Mouse (Mus musculus): Measurements from ENCODE around the gene Sphk1. TPM values are rescaled to one million over a fixed set of nuclear protein-coding genes. Genes with fewer than 3 reads are reported as not detected.

Sphk1 gene
- polyA plus RNA-seq, 1 experiment from 2014 or later: 6.4 TPM

DNA sequence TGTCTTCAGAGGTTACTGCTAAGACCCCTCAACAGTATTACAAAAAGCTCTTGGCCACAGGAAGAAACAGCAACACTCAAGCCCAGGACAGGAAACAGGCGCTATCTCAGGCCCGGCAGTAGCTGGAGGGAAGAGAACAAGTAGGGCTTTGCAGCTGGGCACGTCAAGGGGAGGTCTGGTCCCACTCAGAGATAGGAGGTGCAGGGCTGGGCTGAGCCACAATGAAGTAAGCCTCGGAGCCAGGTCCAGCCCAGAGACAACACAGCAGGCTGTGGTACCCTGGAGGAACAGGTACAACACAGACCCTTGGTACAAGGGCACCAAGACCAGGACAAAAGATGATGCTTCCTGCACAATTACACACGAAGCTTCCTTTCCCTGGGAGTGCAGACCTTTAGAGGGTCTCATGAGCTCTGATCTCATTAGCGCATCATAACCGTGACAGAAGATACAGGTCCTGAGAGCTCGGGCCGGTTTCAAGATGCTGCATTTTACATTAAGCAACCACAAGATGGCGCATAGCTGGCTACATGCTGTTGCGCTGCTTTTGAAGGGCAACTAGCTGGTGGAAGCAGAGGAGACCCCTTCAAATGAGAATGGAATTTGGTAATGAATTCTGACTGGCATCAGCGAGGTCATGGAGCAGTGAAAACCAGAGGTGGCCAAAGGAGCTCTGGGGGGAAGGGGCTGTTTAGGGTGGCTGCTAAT lies 23.6 kb downstream of the Sphk1 start:
- no peak overlapping the region for H3K4me3 ChIP-seq
- H3K4me1 ChIP-seq: peaks cover 39% of the 10 kb centered on the region
- H3K27me3 ChIP-seq (ENCODE audit: low read depth, poor library complexity, severe bottlenecking): no peaks in the 10 kb centered on the region
- peak; percentile 52 for DNase-seq (ENCODE audit: low spot score)
- peaks cover 14% of the 10 kb centered on the region for H3K36me3 ChIP-seq
- H3K9me3 ChIP-seq (replicated peaks): no peaks in the 10 kb centered on the region
- no peak overlapping the region for H3K27ac ChIP-seq (replicated peaks)
- 55% methylated on average over 12 of the region's 12 CpGs for WGBS

DNA sequence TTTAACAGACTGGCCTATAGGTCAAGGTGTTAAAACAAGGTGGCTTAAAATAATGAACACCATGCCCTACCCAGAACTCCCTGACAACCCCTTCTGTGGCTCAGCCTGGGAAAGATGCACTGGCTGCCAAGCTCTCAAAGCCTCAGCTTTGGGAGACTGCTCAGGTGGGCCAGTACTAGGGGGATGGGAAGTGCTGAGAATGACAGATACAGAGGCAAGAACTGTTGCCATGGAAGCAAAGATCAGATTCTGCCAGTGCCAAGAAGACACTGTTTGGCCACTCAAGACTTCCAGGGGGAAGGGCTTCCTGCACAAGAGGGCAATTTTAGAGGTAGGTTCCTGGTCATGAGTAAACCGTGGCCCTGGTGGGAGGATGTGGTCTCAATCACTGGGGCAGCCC lies 24.8 kb downstream of the Sphk1 start:
- Histone ChIP-seq H3K9me3 (replicated peaks) (no peaks in the 10 kb centered on the region), H3K4me1 (peaks cover 43% of the 10 kb centered on the region), H3K27me3 (ENCODE audit: low read depth, poor library complexity, severe bottlenecking) (no peaks in the 10 kb centered on the region), H3K4me3 (no peak overlapping the region), H3K27ac (replicated peaks) (no peak overlapping the region), H3K36me3 (peaks cover 14% of the 10 kb centered on the region)
- 94% methylated on average over 1 of the region's 1 CpGs for WGBS
- no peak for DNase-seq (ENCODE audit: low spot score)

DNA sequence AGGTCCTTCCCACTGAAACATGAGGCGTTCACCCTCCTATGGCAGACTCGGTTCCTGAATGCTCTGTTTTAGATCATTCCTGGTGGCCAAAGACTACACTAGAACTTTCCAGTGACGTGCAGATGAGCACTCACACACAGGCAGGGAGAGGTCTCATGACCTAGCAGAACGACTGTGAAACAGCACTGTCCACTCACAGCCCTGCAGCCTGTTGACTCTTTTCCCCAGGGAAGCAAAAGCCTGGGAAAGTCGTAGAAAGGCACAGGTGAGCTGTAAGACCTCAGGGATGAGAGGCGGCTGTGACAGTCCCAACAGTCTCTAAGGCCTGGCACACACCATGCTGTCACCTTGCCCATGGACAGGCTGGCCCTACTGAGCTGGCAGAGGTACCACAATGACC lies 25.6 kb downstream of the Sphk1 start:
- DNase-seq (ENCODE audit: low spot score): no peak
- Histone ChIP-seq H3K4me1 (peaks cover 37% of the 10 kb centered on the region), H3K9me3 (replicated peaks) (no peaks in the 10 kb centered on the region), H3K36me3 (peaks cover 14% of the 10 kb centered on the region), H3K27ac (replicated peaks) (no peak overlapping the region), H3K27me3 (ENCODE audit: low read depth, poor library complexity, severe bottlenecking) (no peaks in the 10 kb centered on the region), H3K4me3 (no peak overlapping the region)
- WGBS: 75% methylated on average over 6 of the region's 6 CpGs

DNA sequence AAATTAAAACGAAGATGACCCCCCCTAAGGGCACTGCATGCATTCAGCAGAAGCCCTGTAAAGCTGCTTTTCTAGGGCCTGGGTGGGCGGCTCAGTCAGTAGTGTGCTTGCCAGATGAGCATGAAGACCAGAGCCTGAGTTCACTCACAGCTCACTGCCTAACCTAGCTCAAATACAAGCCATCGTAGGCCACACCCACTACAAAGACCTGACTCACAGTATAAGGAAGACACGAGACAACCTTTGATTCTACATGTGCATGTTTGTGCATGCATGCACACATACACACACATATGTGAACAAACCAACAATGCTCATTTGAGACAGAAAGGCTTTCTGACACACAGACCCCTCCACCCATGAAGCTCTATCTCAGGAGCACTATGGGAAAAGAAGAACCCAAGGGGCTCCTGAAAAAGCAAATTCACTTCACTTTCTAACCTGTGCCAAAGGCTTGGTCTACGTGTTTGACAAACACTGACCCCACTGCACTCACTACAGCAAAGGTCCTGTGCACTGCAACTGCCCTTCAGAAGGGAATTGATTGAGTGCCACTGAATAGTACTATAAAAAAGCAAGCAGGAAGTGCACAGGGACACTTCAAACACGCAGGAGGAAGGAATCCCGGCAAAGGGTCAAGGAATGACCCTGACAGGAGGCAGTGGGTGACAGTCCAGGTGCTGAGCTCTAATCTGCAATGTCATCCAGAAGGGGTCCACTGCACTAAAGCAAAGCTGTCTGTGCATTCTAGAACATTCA lies 34.7 kb downstream of the Sphk1 start:
- no peak for DNase-seq (ENCODE audit: low spot score)
- peaks cover 8% of the 10 kb centered on the region; the same call in 1 of the 2 replicates for H3K4me1 ChIP-seq
- no peaks in the 10 kb centered on the region for H3K27me3 ChIP-seq (ENCODE audit: low read depth, poor library complexity, severe bottlenecking)
- WGBS: 79% methylated on average over 7 of the region's 7 CpGs
- peaks cover 12% of the 10 kb centered on the region for H3K36me3 ChIP-seq
- H3K9me3 ChIP-seq (replicated peaks): no peaks in the 10 kb centered on the region
- H3K4me3 ChIP-seq: no peak overlapping the region
- H3K27ac ChIP-seq (replicated peaks): no peak overlapping the region

DNA sequence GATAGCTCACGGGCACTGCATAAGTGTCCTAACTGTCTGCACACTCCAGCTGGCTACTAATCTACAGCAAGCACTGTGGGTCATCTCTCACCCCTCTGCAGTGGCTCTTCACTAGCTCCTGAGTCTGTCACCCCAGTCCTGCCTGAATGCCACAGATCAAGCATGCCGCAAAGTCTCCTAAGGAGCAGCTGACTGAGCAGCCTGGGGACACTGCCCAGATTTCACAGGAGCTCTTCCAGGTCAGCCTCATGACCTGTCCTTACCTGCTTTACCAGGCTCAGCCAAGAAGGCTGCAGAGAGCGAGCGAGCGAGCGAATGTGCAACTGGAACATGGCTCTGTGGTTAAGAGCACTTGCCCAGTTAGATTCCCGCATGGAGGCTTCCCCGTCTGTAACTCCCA lies 36.8 kb downstream of the Sphk1 start:
- no peak overlapping the region for H3K27ac ChIP-seq (replicated peaks)
- no peaks in the 10 kb centered on the region for H3K27me3 ChIP-seq (ENCODE audit: low read depth, poor library complexity, severe bottlenecking)
- peaks cover 21% of the 10 kb centered on the region for H3K4me1 ChIP-seq
- no peak overlapping the region for H3K4me3 ChIP-seq
- DNase-seq (ENCODE audit: low spot score): no peak
- no peaks in the 10 kb centered on the region for H3K9me3 ChIP-seq (replicated peaks)
- 85% methylated on average over 8 of the region's 8 CpGs for WGBS
- H3K36me3 ChIP-seq: peaks cover 20% of the 10 kb centered on the region

DNA sequence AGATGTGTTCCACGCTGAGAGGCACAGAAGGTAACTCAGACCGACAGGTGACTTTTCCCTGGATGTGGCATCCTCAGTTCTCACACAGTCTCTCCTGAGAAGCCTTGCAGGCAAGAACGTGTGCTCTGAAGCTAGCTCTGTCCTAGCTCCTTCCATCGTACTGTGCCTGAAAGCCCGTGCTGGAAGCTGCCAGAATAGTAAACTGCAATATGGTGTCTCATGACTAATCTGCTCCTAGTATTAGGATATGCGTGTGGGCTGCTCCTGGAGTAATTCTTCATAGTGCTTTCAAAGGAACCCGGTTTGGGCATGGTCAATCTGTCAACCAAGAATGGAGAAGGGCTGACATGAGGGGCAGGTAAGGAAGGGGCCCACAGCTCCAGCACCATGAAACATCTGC lies 40.1 kb downstream of the Sphk1 start:
- H3K27me3 ChIP-seq (ENCODE audit: low read depth, poor library complexity, severe bottlenecking): no peaks in the 10 kb centered on the region
- peaks cover 50% of the 10 kb centered on the region for H3K4me1 ChIP-seq
- no peak overlapping the region for H3K4me3 ChIP-seq
- DNase-seq (ENCODE audit: low spot score): no peak
- H3K27ac ChIP-seq (replicated peaks): no peak overlapping the region
- H3K36me3 ChIP-seq: peaks cover 10% of the 10 kb centered on the region; the same call in 1 of the 2 replicates
- 92% methylated on average over 7 of the region's 7 CpGs for WGBS
- no peaks in the 10 kb centered on the region for H3K9me3 ChIP-seq (replicated peaks)

DNA sequence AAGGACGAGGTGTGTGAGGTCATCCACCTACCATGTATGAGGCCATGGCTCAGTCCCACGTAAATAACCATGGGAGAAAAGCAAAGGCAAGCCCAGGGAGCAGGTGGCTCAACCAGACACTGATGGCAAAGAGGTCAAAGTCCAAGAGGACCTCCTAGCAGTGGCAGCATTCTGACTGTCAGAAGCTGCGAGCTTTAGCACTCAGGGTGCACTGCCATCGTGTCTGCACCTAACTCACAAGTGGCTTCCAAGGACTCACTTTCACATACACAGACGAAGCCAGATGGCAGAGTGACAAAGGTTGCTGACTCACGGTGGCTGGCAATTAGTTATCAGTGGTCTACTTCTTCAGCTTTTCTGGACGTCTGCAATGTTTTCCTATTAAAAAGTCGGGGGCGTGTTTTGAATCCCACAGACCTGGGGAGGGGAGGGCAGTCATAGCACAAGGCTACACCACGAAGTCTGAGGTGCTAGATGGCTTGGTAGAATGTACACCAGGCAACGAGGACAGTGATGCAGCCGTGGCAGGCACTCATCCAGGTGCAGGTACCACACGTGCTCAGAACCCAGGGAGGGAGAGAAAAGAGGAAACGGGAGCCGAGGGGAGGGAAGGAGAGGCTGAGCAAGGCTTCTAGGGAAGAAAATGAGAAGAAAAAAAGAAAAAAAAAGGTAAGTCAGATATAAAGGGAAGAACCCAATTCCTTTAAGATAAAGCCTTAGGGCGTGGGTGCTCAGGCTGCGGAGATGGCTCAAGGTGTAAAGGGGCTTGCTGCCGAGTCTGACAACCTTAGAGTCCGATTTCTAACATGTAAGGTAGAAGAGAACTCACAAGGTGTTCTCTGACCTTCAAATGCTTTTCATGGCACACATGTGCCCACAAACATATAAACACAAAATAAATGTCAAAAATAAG lies 41.3 kb downstream of the Sphk1 start:
- Histone ChIP-seq H3K27me3 (ENCODE audit: low read depth, poor library complexity, severe bottlenecking) (no peaks in the 10 kb centered on the region), H3K27ac (replicated peaks) (no peak overlapping the region), H3K36me3 (peaks cover 10% of the 10 kb centered on the region; the same call in 1 of the 2 replicates), H3K9me3 (replicated peaks) (no peaks in the 10 kb centered on the region), H3K4me3 (no peak overlapping the region), H3K4me1 (peaks cover 62% of the 10 kb centered on the region)
- whole genome bisulfite sequencing: 91% methylated on average over 19 of the region's 19 CpGs
- DNase-seq (ENCODE audit: low spot score): no peak

DNA sequence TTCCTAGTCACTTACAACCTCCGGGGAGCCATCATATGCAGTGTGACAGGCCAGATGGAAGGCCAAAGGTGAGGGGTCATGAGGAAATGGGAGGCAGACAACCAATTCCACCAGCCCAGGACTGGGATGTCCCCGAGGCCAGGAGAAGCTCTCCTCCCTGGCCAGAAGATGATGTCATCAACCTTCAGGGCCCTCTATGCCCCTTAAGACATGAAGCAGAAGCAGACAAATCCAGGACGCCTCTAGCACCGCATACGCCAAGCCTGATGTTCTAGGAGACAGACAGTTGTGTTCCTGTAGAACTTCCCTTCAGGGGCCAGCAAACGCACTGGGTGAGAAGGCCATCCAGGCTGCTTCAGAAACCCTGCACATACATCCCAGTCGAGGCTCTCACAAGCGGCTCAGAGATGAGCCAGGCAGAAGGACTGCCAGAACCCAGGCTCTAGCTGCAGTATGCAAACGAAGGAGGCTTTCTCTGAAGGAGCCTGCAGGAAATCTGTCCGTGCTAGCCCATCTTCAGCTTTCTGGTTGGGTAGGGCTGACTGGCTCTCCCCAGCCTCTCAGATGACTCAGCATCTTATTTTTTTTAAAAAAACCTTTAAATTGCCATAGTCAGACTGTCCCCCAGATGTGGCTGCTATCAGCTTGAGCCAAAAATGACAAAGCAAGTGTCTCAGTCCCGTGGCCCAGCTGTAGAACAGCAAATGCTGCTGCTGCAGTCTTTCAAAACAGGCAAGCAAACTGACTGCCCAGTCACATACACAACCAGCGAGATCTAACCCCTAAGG lies 42.2 kb downstream of the Sphk1 start:
- Histone ChIP-seq H3K27ac (replicated peaks) (peak overlapping the region; percentile 42), H3K4me1 (peaks cover 66% of the 10 kb centered on the region), H3K9me3 (replicated peaks) (no peaks in the 10 kb centered on the region), H3K4me3 (no peak overlapping the region), H3K27me3 (ENCODE audit: low read depth, poor library complexity, severe bottlenecking) (no peaks in the 10 kb centered on the region), H3K36me3 (peaks cover 10% of the 10 kb centered on the region; the same call in 1 of the 2 replicates)
- WGBS: 62% methylated on average over 12 of the region's 12 CpGs
- DNase-seq (ENCODE audit: low spot score): no peak

DNA sequence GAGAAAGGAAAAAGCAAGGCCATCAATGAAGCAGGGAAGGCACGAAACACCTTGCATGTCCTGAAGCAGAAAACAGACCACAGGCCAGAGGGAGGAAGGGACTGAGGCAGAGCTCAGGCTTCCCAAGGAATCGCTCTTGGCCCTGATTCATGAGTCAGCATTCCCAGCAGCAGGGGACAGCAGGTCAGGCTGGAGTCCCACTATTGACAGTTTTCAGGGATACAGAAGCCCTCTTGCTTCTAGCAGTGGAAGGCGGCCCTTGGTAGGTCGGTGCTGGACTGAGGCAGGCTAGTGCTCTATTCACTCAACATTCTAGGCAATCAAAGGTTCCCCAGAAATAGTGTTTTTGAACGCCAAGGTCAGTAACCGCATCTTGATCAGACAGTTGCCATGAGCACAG lies 43.8 kb downstream of the Sphk1 start:
- 75% methylated on average over 6 of the region's 6 CpGs for WGBS
- no peak overlapping the region for H3K27ac ChIP-seq (replicated peaks)
- H3K9me3 ChIP-seq (replicated peaks): no peaks in the 10 kb centered on the region
- no peaks in the 10 kb centered on the region for H3K27me3 ChIP-seq (ENCODE audit: low read depth, poor library complexity, severe bottlenecking)
- peaks cover 73% of the 10 kb centered on the region for H3K4me1 ChIP-seq
- peaks cover 16% of the 10 kb centered on the region for H3K36me3 ChIP-seq
- DNase-seq (ENCODE audit: low spot score): no peak
- H3K4me3 ChIP-seq: no peak overlapping the region

DNA sequence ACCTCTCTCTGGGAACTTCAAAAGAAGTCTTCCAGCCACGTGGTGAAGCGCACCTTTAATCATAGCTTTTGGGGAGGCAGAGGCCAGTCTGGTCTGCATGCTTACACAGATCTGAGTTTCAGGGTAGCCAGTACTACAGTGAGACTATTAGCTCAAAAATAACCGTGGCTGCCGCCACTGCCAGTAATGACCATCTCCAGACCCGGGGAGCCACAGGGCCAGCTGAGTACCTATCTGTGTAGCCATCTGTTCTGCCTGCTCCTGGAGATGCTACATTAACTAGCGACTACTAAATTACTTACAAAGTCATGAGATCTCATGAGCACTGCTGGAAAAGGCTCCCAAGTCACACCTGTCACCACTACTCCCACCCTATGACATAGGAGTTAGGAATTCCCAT lies 44.3 kb downstream of the Sphk1 start:
- peaks cover 17% of the 10 kb centered on the region for H3K36me3 ChIP-seq
- peaks cover 78% of the 10 kb centered on the region for H3K4me1 ChIP-seq
- no peaks in the 10 kb centered on the region for H3K27me3 ChIP-seq (ENCODE audit: low read depth, poor library complexity, severe bottlenecking)
- no peak overlapping the region for H3K27ac ChIP-seq (replicated peaks)
- no peak overlapping the region for H3K4me3 ChIP-seq
- no peaks in the 10 kb centered on the region for H3K9me3 ChIP-seq (replicated peaks)
- 77% methylated on average over 6 of the region's 6 CpGs for WGBS
- no peak for DNase-seq (ENCODE audit: low spot score)

DNA sequence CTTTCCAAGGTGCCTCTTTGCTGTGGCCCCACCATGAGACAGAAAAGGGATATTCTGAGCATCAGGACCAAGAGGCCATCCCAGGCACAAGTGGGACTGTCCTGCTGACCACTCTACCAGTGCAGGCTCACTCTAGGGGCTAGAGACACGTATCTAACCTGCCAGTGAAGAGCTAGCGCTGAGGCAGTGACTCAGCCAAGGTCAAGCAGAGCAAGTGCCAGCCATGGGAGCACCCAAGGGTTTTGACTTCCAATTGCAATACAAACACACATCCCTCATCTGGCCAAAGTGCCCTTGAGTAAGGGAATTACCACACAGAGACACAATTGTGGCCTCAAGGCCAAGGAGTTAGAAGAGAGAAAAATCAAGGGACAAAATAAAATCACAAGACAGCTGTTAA lies 44.7 kb downstream of the Sphk1 start:
- Histone ChIP-seq H3K36me3 (peaks cover 17% of the 10 kb centered on the region), H3K4me3 (no peak overlapping the region), H3K4me1 (peaks cover 81% of the 10 kb centered on the region), H3K27me3 (ENCODE audit: low read depth, poor library complexity, severe bottlenecking) (no peaks in the 10 kb centered on the region), H3K9me3 (replicated peaks) (no peaks in the 10 kb centered on the region), H3K27ac (replicated peaks) (no peak overlapping the region)
- WGBS: 91% methylated on average over 2 of the region's 2 CpGs
- no peak for DNase-seq (ENCODE audit: low spot score)

DNA sequence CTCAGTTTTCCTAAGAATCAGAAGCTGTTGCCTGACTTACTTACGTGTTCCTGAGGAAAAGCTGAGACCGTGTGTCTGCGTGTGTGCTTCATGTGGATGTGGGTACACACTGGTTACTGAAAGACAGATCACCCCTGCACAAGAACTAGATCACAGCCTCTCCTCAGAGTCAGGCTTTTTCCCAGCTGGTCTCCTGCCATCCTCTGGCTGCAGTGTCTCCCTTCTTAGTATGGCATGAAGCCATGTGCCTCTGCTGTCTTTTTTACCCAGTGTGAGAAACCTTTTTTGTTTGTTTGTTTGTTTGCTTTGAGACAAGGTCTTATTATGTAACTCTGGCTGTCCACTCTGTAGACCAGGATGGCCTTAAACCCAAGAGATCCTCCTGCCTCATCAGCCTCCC lies 48.6 kb downstream of the Sphk1 start:
- WGBS: 93% methylated on average over 3 of the region's 3 CpGs

More for the DNA sequence above, 48.6 kb downstream of the Sphk1 start:
- DNase-seq (ENCODE audit: low spot score): no peak
- Histone ChIP-seq H3K27ac (replicated peaks) (no peak overlapping the region), H3K4me3 (no peak overlapping the region), H3K27me3 (ENCODE audit: low read depth, poor library complexity, severe bottlenecking) (no peaks in the 10 kb centered on the region), H3K9me3 (replicated peaks) (no peaks in the 10 kb centered on the region), H3K4me1 (peaks cover 59% of the 10 kb centered on the region), H3K36me3 (peaks cover 6% of the 10 kb centered on the region)

All from midbrain, embryonic 10.5 days (tissue).